Mouse (Mus musculus): ENCODE measurements around the gene Armc3. TPM values are rescaled to one million over a fixed set of nuclear protein-coding genes. Genes with fewer than 3 reads are reported as not detected.

Armc3 gene
- polyA plus RNA-seq, 1 experiment, result 1.0 TPM

DNA sequence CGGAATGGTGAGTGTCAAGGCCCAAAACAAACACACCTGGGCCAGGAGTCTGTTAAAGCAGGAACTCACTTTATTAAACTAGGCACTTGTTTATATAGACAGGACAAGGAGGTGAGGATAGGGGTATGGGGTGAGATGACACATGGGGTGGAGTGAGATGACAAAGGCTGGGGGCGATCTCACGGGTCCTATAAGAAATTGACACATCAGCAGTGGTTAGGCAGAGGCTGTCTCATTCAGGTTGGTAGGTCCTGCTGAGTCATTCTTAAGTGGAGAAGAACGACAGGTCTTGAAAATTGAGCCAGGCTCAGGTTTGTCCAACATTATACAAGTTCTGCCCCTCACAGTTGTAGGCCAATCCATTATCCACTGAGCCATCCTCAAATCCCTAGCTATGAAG, 128.7 kb downstream of the Armc3 start:
- Histone ChIP-seq H3K4me3 (replicated peaks; ENCODE audit: extremely low read depth, low read depth, low read length) (no peak overlapping the region), H3K4me1 (ENCODE audit: control insufficient read depth, insufficient read depth, low read length) (no peaks in the 10 kb centered on the region)
- no peak for DNase-seq
- TF ChIP-seq POLR2A (IDR thresholded peaks at IDR 0.05; ENCODE audit: borderline replicate concordance, extremely low read depth, low read depth, low read length), result no peak
- TF ChIP-seq CTCF (IDR thresholded peaks at IDR 0.05; ENCODE audit: insufficient read depth, low read length), result no peak
- WGBS, result 68% methylated on average over 4 of the region's 4 CpGs

DNA sequence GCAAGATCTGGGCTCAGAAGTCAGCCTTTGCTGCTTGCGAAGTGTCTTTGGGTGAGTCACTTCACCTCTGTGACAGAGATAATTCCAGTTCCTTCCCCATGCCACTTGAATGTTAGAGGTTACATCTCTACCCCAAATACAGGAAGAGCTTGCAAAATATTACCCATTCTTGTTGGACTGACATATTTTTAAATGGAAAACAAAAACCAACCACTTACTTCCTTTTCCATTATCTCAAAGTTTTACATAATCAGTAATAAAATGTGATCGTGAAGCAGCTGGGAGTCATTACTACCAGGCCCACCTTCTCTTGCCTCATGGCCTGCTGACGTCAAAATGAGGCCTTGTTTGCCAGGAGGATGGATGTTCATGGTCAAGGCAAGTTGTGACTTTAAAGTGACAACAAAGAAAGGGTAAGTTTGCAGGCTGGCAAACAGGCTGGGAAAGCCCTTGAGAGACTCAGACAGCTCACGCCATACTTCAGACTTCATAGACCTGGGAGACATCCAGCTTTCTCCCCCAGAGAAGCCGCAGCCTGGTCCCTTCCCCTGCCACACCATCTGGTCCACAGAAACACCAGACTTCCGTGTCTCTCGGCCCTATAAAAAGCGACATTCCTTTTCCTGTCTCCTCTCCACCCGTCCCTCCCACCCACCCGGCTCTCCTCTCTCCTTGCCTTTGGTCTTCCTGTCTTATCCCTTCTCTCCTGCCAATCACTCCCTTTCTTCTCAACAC, 145.0 kb downstream of the Armc3 start:
- no peak overlapping the region for H3K4me3 ChIP-seq (replicated peaks; ENCODE audit: extremely low read depth, low read depth, low read length)
- TF ChIP-seq CTCF (IDR thresholded peaks at IDR 0.05; ENCODE audit: insufficient read depth, low read length) (no peak), POLR2A (IDR thresholded peaks at IDR 0.05; ENCODE audit: borderline replicate concordance, extremely low read depth, low read depth, low read length) (no peak)
- peak; percentile 32 for DNase-seq
- no peaks in the 10 kb centered on the region for H3K4me1 ChIP-seq (ENCODE audit: control insufficient read depth, insufficient read depth, low read length)
- 21% methylated on average over 10 of the region's 10 CpGs for WGBS

DNA sequence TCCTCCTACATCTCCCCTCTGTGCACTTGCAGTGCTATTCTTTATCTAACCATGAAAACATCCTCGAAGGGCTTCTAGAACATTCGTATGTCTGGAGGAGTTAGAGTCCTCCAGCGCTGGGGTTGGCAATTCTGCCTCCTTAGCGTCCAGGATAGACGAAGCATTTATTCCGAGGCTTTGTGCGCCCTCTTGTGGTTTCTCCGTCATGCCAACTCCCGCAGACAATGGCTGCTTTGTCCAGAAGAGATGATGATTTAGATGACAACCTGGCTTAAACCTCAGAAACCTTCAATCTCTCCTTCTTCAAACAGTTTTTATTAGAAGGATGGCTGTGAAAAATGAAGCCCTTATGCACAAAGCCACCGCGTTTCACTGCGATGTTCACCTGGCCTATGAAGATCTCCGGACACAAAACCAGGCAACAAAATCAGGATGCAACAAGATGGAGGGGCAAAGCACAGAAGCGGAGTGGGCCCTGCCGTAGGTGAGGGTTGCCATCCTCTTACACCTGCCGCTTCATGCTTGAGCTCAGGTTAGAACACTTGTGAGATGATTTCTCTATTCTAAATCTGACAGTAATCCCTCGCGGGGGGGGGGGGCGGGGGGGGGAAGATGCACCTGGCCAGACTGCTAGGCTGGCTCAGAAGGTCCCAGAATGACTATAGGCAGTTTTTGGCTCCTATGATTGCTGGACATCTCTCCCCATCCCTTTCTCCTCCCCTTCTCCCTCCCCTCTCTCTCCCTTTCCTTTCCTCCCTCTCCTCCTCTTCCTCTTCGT, 145.7 kb downstream of the Armc3 start:
- Histone ChIP-seq H3K4me1 (ENCODE audit: control insufficient read depth, insufficient read depth, low read length) (no peaks in the 10 kb centered on the region), H3K4me3 (replicated peaks; ENCODE audit: extremely low read depth, low read depth, low read length) (peak overlapping the region; percentile 2)
- peak; percentile 81 for DNase-seq
- WGBS, result 24% methylated on average over 20 of the region's 20 CpGs
- no peak for TF ChIP-seq POLR2A (IDR thresholded peaks at IDR 0.05; ENCODE audit: borderline replicate concordance, extremely low read depth, low read depth, low read length)
- TF ChIP-seq CTCF (IDR thresholded peaks at IDR 0.05; ENCODE audit: insufficient read depth, low read length), result peak; percentile 95

DNA sequence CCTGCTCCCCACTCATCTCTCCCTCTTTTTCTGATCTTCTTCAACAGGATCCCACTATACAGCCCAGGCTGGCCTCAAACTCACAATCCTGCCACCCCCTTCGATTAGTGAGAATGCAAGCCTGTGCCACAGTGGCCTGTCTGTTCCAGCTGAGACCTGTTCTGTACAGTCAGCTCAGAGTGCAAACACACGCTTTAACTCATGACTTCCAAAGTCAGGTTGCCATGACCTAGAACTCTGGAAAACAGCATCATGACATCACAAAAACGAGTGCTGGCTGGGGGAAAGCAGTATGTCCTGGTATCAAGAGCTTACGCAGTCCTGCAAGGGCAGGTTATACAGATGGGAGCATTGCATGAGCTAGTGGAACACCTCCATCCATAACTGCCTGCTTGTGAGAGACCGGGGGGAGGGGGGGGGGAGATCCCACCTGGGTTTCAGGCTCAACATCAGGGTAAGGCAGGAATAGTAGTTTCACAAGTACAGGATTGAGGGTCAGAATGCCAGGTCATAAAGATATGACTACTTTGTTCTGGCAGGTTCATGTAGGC, 146.4 kb downstream of the Armc3 start:
- TF ChIP-seq POLR2A (IDR thresholded peaks at IDR 0.05; ENCODE audit: borderline replicate concordance, extremely low read depth, low read depth, low read length) (no peak), CTCF (IDR thresholded peaks at IDR 0.05; ENCODE audit: insufficient read depth, low read length) (no peak)
- Histone ChIP-seq H3K4me3 (replicated peaks; ENCODE audit: extremely low read depth, low read depth, low read length) (no peak overlapping the region), H3K4me1 (ENCODE audit: control insufficient read depth, insufficient read depth, low read length) (no peaks in the 10 kb centered on the region)
- 71% methylated on average over 5 of the region's 5 CpGs for WGBS
- DNase-seq, result no peak

DNA sequence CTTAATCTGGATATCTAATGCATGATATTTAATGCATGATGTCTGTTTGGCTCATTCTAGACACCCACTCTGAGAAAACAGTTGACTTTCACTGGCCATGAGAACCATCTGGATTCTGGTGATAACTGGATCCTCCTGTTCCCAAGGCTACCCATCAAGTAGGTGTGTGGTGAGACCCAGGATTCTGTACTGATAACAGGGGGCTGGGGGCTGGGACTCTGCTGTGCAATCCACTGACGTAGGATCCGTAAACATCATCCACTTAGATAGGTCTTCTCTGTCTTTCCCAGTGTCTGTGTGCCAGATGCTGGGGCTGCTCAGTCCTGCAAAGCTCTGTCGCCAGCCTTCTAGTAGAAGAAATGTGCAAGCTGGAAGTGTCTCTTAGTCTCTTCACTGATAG, 149.4 kb downstream of the Armc3 start:
- 78% methylated on average over 3 of the region's 3 CpGs for WGBS
- Histone ChIP-seq H3K4me1 (ENCODE audit: control insufficient read depth, insufficient read depth, low read length) (no peaks in the 10 kb centered on the region), H3K4me3 (replicated peaks; ENCODE audit: extremely low read depth, low read depth, low read length) (no peak overlapping the region)
- TF ChIP-seq POLR2A (IDR thresholded peaks at IDR 0.05; ENCODE audit: borderline replicate concordance, extremely low read depth, low read depth, low read length), result no peak
- TF ChIP-seq CTCF (IDR thresholded peaks at IDR 0.05; ENCODE audit: insufficient read depth, low read length), result no peak
- DNase-seq, result no peak

DNA sequence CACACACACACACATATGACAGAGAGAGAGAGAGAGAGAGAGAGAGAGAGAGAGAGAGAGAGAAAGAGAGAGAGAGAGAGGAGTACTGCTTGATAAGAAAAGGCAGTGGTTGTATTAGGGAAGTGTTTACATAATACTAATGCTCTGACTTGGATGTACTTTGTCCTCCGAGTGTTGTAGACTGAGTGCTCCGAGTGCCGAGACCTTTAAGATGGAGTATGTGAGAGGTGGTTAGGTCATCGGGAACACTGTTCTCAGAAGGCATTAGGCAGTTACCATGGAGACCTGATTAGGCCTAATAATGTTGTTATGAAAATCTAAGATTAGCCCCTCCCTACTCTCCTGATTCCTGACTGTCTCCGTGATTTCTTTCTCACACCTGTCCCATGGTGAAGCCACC, 151.1 kb downstream of the Armc3 start:
- Histone ChIP-seq H3K4me1 (ENCODE audit: control insufficient read depth, insufficient read depth, low read length) (no peaks in the 10 kb centered on the region), H3K4me3 (replicated peaks; ENCODE audit: extremely low read depth, low read depth, low read length) (no peak overlapping the region)
- no peak for DNase-seq
- WGBS, result 40% methylated on average over 5 of the region's 5 CpGs
- TF ChIP-seq CTCF (IDR thresholded peaks at IDR 0.05; ENCODE audit: insufficient read depth, low read length), result no peak
- TF ChIP-seq POLR2A (IDR thresholded peaks at IDR 0.05; ENCODE audit: borderline replicate concordance, extremely low read depth, low read depth, low read length), result no peak

DNA sequence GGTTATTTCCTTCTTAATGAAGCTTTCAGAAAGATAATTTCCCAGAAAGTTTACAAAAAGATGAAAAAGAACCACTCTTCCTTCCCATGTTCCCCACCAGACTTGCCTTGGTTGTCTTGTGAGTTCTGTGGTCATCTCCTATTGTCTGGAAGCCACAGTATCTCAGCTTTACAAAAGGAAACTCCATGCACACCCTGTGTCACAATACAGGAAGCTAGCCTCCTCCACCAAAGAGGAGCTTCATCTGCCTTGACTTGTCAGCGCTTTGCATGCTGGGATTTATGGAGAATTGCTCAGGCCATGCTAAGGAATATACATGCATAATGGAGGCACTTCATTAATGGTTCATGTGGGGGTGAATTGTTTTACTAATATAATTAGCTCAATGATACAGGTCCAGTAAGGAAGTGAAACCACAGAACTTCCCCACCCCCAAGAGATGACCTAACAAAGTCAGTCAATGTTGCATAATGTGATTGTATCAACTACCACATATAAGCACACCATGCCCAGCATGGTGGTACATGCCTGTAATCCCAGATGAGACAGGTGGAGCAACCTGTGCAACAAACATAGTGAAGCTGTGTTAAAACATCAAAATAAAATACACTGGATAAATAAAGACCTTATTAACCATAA, 152.6 kb downstream of the Armc3 start:
- TF ChIP-seq CTCF (IDR thresholded peaks at IDR 0.05; ENCODE audit: insufficient read depth, low read length), result no peak
- no peak for TF ChIP-seq POLR2A (IDR thresholded peaks at IDR 0.05; ENCODE audit: borderline replicate concordance, extremely low read depth, low read depth, low read length)

DNA sequence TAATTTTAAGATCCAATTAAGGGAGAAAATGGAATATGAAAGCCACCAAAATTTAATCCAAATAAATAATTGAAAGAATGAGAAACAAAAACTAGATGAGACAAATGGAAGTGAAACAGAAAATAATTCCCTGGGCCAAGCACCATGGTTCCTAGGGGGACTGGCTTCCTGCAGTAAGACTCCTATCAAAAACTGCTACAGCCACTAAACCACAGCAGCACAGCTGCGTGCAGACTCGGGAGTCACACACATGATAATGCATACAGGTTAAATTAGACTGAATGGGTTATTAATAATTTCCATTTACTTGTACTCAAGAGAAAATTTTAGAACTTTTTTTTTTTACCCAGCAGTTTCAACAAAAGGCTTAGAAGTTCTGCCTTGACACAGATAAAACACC, 154.1 kb downstream of the Armc3 start:
- Histone ChIP-seq H3K4me1 (ENCODE audit: control insufficient read depth, insufficient read depth, low read length) (no peaks in the 10 kb centered on the region), H3K4me3 (replicated peaks; ENCODE audit: extremely low read depth, low read depth, low read length) (no peak overlapping the region)
- no peak for TF ChIP-seq POLR2A (IDR thresholded peaks at IDR 0.05; ENCODE audit: borderline replicate concordance, extremely low read depth, low read depth, low read length)
- no peak for TF ChIP-seq CTCF (IDR thresholded peaks at IDR 0.05; ENCODE audit: insufficient read depth, low read length)
- DNase-seq, result no peak
- WGBS, result 69% methylated on average over 2 of the region's 2 CpGs

More for the DNA sequence above, 152.6 kb downstream of the Armc3 start:
- no peak overlapping the region for H3K4me3 ChIP-seq (replicated peaks; ENCODE audit: extremely low read depth, low read depth, low read length)
- 87% methylated on average over 1 of the region's 1 CpGs for WGBS
- DNase-seq, result no peak
- no peaks in the 10 kb centered on the region for H3K4me1 ChIP-seq (ENCODE audit: control insufficient read depth, insufficient read depth, low read length)

Other genes starting within 250 kb of the Armc3 start
- 6.9 and 9.5 TPM in 2 replicates for gene Pip4k2a, start 201.2 kb upstream of the Armc3 start, polyA plus RNA-seq (2012; rRNA removed)
- 0.38 and 0.47 TPM in 2 replicates for gene 4930426L09Rik, start 201.0 kb upstream of the Armc3 start, polyA plus RNA-seq (2012; rRNA removed)
- gene Msrb2, start 172.1 kb downstream of the Armc3 start, polyA plus RNA-seq (2012; rRNA removed), result 12.9 and 18.8 TPM in 2 replicates
- gene Ptf1a, start 246.4 kb downstream of the Armc3 start, polyA plus RNA-seq (2012; rRNA removed), result not detected in 2 replicates